Mouse (Mus musculus) spleen, adult 2 months (tissue): ENCODE results near the gene Zfp239.

Experiments
- CTCF ChIP-seq: fragments of 200-500 bp; IDR thresholded peaks from 2 replicates; pipeline ENCODE4 v1.5.1; 2011; ENCODE audit warnings: mild to moderate bottlenecking, inconsistent platforms; ENCODE audit not compliant: insufficient read depth, insufficient read length, insufficient replicate concordance; ENCODE audit errors: extremely low read depth
- POLR2A ChIP-seq: fragments of 200-500 bp; IDR thresholded peaks from 2 replicates; pipeline ENCODE4 v1.6.1; 2011; ENCODE audit warnings: low read depth, low read length, inconsistent platforms

DNA sequence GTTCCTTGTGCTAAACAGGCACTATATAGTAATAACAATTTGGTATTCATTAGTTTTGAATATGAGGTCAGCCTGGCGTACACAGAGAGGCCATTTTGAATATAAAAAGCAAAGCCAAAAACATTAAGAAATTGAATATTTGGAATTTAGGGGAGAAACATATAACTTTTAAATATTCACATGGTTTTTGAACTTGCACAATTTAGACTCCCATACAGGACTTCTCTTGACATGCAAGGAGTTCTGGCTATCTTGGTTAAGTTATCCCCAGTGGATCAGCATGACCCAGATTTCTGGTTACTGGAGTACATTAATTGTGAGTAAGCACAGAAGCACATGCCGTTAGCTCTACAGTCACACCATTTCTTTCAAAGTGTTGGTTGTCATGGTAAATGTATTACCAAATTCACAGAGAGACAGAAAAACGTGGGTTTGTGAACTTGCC, 18.5 kb downstream of the Zfp239 start:
- TF ChIP-seq POLR2A: no peak
- TF ChIP-seq CTCF: no peak
